Mouse (Mus musculus): ENCODE measurements around the gene Tbc1d13.

Gene Tbc1d13

GRCm38 (mm10) chr2:30133613-30134377 is at the start of gene Tbc1d13:
TSS of gene Tbc1d13 (plus strand) at chr2:30133746.
- ATAC-seq (ENCODE audit: insufficient number of reproducible peaks, low FRiP score, low TSS enrichment), result peak; percentile 89

GRCm38 (mm10) chr2:30084113-30084512 is 49.4 kb upstream of the Tbc1d13 start:
- no peak for ATAC-seq (ENCODE audit: insufficient number of reproducible peaks, low FRiP score, low TSS enrichment)

GRCm38 (mm10) chr2:30084632-30085031 is 48.9 kb upstream of the Tbc1d13 start:
- no peak for ATAC-seq (ENCODE audit: insufficient number of reproducible peaks, low FRiP score, low TSS enrichment)

GRCm38 (mm10) chr2:30087310-30087709 is 46.2 kb upstream of the Tbc1d13 start:
- ATAC-seq (ENCODE audit: insufficient number of reproducible peaks, low FRiP score, low TSS enrichment), result no peak

- no peak for ATAC-seq (ENCODE audit: insufficient number of reproducible peaks, low FRiP score, low TSS enrichment)
These were observed 42.0 kb upstream of the Tbc1d13 start for GRCm38 (mm10) chr2:30091521-30091920.

- ATAC-seq (ENCODE audit: insufficient number of reproducible peaks, low FRiP score, low TSS enrichment), result no peak
These were observed 41.1 kb upstream of the Tbc1d13 start for GRCm38 (mm10) chr2:30092280-30092918.

GRCm38 (mm10) chr2:30093471-30094207 is 39.9 kb upstream of the Tbc1d13 start, which contains the start of gene Zdhhc12:
TSS of gene Zdhhc12 (minus strand) at chr2:30093648.
- ATAC-seq (ENCODE audit: insufficient number of reproducible peaks, low FRiP score, low TSS enrichment), result peak; percentile 88

GRCm38 (mm10) chr2:30094208-30094588 is 39.3 kb upstream of the Tbc1d13 start:
- ATAC-seq (ENCODE audit: insufficient number of reproducible peaks, low FRiP score, low TSS enrichment), result no peak

GRCm38 (mm10) chr2:30095882-30096527 is 37.5 kb upstream of the Tbc1d13 start:
- no peak for ATAC-seq (ENCODE audit: insufficient number of reproducible peaks, low FRiP score, low TSS enrichment)

- no peak for ATAC-seq (ENCODE audit: insufficient number of reproducible peaks, low FRiP score, low TSS enrichment)
These were observed 33.3 kb upstream of the Tbc1d13 start for GRCm38 (mm10) chr2:30100214-30100613.

GRCm38 (mm10) chr2:30106364-30106763 is 27.2 kb upstream of the Tbc1d13 start:
- ATAC-seq (ENCODE audit: insufficient number of reproducible peaks, low FRiP score, low TSS enrichment), result no peak

- no peak for ATAC-seq (ENCODE audit: insufficient number of reproducible peaks, low FRiP score, low TSS enrichment)
These were observed 25.9 kb upstream of the Tbc1d13 start for GRCm38 (mm10) chr2:30107646-30108045.

GRCm38 (mm10) chr2:30108260-30108659 is 25.3 kb upstream of the Tbc1d13 start:
- no peak for ATAC-seq (ENCODE audit: insufficient number of reproducible peaks, low FRiP score, low TSS enrichment)

GRCm38 (mm10) chr2:30111500-30111899 is 22.0 kb upstream of the Tbc1d13 start:
- no peak for ATAC-seq (ENCODE audit: insufficient number of reproducible peaks, low FRiP score, low TSS enrichment)

- no peak for ATAC-seq (ENCODE audit: insufficient number of reproducible peaks, low FRiP score, low TSS enrichment)
These were observed 21.0 kb upstream of the Tbc1d13 start for GRCm38 (mm10) chr2:30112564-30112963.

- no peak for ATAC-seq (ENCODE audit: insufficient number of reproducible peaks, low FRiP score, low TSS enrichment)
These were observed 13.9 kb upstream of the Tbc1d13 start for GRCm38 (mm10) chr2:30119641-30120051.

GRCm38 (mm10) chr2:30120269-30120668 is 13.3 kb upstream of the Tbc1d13 start:
- no peak for ATAC-seq (ENCODE audit: insufficient number of reproducible peaks, low FRiP score, low TSS enrichment)

- no peak for ATAC-seq (ENCODE audit: insufficient number of reproducible peaks, low FRiP score, low TSS enrichment)
These were observed 10.8 kb upstream of the Tbc1d13 start for GRCm38 (mm10) chr2:30122766-30123165.

GRCm38 (mm10) chr2:30123729-30124471 is 9.6 kb upstream of the Tbc1d13 start:
- peak; percentile 45; the same call in 1 of the 2 replicates for ATAC-seq (ENCODE audit: insufficient number of reproducible peaks, low FRiP score, low TSS enrichment)

Measured in cerebellum, adult (tissue).